Mouse (Mus musculus) layer of hippocampus, postnatal 25 days (tissue): ENCODE data around the gene Slc7a8. TPM values are rescaled to one million over a fixed set of nuclear protein-coding genes. Genes with fewer than 3 reads are reported as not detected.
"Not testable (repeated sequence)": the region's sequence is repeated elsewhere in the genome, so short reads cannot be mapped to it uniquely, and the experiment has no call there.

Experiments used
- DNase-seq, 2 experiments: peaks; one replicate each; pipeline ENCODE4 v3.0.0; 2022; ENCODE audit warnings: mixed read lengths in 2 of 2, low spot score in 1 of 2; ENCODE audit errors: extremely low spot score in 1 of 2
- total RNA-seq, 2 experiments: library from RNA; stranded (reverse); gene quantifications; 2 replicates each; pipeline ENCODE4 v1.2.3; 2021

Slc7a8 gene
- total RNA-seq, 2 experiments from 2014 or later = 54.3 to 61.2 TPM

DNA sequence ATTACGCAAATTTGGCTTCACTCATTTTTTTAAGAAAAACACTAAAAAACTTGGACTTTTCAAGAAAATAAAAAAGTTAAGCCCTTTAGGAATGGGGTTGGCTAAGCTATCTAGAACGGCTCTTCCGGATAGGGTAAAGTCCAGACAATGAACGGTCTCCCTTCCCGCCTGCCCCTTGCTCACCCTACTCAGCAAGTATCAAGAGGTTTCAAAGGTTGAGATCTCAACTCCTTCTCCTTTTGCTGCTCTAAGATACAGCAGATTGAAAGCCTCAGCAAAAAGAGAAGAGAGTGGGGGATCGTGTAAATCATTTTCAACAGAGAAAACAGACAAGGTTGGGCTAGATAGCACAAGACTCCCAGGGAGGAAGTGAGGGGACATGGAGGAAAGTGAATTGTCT, 1.2 kb upstream of the Slc7a8 start:
- DNase-seq = no peak

DNA sequence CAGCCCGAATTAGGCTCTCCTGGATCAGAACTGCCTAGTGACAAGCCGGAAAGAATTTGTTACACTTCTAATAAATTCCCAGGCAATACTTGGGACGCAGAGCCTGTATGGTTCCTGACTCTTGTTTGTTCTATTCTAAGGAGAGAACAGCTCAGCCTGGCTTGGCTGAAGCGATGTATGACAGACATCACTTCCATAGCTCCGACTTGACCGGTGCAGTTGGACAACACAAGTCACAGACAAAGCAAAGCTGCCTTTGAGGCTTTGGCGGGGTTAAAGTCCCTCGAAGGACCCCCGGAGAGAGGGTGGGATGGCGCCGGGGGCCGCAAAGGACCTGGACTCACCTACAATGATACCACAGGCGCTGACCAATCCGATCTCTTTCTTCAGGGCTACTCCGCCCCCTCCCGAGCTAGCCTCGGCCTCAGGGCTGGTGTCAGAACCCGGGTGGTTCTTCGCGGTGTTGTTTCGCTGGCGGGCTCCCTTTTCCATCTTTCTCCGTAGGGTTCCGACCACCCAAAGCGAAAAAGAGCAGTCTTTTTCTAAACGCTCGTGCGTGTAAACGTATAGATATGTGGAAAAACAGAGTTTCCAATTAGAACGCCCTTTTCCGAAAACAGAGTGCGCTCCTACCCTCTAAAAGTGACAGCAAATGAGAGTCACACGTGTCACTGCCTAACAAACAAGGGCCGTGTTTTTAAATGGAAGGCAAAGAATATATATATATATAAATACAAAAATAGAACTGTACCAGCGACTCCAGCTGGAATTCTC, 723 bp downstream of the Slc7a8 start:
- peak; percentile 40 to 54 for DNase-seq

DNA sequence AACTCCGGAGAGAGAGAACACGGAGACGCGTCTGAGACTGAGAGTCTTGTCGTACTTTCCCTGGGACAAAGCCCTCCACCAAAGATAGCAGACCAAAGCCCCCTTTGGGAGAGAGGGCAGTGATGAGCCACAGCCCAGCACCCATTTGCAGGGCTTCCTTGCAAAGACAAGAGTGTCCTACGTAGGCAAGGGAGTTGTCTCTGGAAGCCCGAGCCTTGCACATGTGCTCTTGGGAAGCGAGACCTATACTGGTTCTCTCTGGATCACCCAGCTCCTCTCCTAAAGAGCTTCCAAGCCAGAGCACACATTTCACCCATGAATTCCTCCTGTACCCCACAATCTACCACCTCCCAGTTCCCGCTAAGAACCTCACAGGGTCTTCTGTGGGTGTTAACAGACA, 1.7 kb downstream of the Slc7a8 start:
- no peak for DNase-seq

DNA sequence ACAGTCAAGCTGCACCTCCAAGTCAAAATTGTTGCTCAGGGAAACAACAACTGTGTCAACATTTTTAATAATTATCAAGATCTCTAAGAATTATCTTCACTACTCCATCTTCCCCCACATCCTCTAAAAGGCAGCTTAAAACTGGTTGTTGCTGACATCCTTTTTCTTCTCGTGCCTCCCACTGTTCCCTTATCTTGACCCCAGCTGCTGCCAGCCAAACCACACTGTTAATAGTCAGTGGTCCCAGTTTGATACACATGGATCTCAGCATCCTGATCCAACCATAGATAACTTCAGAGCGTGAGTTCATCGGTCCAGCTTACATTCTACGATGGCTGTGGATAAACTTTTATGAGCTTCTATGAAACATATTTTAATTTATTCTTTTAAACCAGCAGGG, 3.9 kb downstream of the Slc7a8 start:
- DNase-seq = no peak

DNA sequence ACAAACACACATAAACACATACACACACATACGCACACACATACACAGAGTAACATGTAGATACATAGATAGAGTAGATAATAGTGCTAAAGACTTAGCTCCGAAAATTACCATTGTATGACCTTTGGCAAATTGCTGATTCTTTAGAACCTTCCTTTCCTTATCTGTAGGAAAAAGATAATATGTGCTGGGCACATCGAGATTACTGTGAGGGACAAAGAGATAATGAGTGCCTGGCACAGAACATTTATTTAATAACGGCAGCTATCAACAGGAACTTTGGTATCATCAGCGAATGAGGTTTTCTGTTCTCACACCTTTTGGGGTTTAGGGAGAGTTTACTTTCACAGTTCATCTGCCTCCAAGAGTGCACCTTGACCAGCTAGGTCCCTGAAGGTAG, 5.0 kb downstream of the Slc7a8 start:
- DNase-seq = no peak

DNA sequence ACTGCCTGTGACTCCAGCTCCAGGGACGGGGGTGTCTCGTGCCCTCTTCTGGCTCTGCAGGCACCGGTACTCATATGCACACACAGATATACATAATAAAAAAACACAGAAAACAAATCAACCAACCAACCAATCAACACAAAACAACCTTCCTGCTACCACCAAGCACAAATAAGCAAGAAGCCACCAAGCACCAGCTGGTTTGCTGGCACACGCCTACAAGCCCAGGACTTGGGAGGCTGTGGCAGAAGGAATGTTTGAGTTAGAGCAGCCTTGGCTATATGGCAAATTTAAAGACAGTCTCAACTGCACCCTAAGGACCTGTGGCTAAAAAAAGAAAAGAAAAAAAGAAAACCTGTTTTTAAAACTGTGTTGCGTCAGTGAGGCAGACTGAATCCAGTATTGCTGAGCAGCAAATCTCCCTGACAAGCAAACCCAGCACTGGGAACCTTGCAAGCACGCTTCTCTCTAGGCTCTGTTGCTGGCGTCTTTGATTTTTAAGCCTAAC, 6.2 kb downstream of the Slc7a8 start:
- DNase-seq = no peak

DNA sequence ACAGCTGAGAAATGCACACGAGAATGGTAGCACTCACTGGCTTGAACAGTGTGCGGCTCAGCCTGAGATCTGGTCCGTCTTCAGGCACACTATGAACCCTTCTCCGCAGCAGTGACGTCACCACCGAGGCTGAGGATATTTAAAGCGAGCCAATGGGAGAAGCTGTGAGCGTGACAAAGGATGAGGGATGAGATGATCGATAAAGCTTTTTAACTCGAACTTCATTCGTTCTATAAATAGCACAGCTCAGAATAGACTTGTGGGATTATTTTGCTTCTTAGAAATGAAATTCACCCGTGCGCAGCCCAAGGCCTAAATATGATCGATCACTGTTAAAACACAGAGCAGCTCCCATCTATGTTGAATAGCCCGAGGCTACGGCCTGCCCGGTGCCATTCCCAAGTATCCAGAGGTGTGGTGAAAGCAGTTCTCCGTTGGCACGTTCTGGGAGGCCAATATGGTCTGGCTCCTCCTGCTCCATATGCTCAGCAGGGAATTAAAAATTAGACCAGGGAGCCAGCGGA, 9.4 kb downstream of the Slc7a8 start:
- peak; percentile 49 to 51 for DNase-seq

DNA sequence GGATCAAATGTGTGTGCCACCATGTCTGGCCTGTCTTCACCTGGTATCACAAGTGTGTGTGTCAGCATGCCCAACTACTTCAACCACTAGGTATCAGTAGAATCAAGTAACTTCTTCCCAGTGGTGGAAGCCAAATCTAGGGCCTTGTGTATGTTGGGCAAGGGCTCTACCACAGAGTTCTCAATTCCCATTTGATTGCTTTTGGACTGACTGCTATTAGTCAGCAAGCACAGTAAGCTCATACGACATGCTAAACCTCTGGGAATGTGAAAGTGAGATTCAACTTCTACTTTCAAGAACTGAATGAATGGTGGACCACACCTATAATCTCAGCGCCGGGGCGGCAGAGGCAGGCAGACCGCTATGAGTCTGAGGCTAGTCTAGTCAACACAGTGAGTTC, 11.4 kb downstream of the Slc7a8 start:
- DNase-seq = no peak

DNA sequence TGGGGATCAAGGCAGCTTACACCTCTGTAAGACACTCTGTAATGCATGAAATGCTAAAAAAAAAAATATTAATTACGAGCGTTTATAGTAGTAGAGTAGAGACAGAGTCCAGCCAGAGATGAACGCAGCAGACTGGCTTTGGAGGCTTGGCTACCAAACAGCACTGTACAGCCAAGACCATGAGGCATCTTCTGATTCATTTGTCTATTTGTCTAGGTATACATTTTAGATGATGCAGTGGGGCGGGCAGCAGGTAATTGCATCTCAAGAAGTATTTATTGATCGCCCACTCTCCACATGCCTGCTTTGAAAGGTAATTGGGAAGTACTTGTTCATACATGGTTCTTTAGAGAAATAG, 12.7 kb downstream of the Slc7a8 start:
- no peak for DNase-seq

DNA sequence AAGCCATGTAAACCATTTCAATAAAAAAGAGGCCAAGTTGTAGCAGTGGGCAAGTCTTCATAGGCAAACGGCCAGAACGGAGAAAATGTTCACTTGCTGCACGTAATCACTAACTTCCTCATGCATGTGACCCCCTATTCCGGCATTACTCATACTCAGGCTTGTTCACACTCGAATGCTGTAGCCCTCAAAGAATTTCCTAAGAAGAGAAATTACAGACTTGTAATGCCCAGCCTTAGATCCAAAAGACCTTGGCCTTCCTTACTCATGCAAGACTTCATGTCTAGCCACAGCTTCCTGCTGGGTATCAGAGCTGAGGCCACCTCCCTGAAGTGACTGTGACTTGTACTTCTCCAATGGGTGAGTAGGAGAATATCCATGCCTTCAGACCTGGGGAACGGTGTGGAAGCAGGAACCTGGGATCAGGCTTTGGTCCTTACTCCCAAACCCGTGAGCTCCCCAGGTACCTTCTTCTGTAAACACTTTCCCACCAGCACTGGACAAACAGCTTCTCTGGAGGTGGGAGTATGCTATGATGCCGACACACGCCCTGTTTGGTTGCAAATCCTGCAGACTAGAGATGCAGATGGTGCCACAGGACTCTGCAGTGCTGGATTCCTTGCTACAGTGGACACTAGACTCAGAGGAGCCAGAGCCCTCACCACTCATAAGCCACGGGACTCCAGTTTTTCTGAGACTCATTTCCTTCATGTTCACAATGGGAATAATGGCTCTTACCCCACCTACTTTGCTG, 13.3 kb downstream of the Slc7a8 start:
- DNase-seq = no peak

DNA sequence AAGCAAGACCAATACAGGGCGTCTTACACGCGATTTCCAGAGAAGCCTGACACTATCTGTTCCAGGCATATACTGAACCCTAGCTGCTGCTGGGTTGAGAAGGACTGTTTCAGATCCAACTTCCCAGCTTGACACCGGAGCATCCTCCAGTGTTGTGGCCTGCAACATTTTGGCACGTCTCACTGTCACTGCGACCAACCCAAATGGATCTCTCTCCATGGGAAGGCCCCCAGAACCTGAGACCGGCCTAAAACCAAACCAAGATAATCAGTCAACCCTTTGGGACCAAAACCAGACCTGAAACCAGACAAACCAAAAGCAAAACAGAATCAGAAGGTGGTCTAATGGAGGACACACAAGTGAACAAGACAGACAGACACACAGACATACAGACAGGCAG, 14.8 kb downstream of the Slc7a8 start:
- not testable (repeated sequence) for DNase-seq

DNA sequence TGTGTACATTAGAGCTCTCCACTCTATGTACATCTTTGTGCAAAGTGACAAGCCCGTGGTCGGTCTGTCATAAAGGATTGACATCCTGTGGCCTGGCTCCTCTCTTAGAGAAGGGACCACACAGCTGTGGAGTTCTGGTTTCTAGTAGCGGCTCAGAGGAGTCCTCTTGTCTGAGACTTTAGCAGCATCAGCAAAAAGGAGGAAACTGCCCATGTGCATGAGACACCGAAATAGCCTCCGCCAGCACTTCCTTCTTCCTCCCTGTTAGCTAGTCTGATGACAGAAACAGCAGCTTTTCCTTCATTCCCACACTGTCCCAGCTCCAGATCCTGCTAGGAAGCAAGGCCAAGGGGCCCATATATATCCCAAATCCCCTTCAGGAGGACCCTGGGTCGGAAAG, 25.4 kb downstream of the Slc7a8 start:
- no peak for DNase-seq

DNA sequence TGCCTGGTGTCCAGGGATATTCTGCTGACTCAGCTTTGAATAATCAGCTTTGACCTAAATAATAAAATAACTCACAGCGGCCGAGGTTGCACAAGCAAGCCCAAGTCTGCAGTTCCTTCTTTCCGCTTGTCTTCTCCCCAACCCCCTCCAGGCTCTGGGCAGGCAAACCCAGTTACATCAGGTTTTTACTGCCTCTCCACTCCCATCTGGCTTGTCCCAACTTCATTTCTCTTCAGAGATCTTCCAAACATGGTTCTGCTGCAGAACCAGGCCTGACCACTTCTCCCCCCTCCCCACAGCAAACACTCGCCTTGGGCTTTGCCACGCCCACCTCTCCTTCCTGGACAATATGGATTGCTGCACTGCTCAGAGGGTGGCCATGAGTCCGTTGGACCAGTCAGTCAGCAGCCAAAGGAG, 27.1 kb downstream of the Slc7a8 start:
- no peak for DNase-seq

DNA sequence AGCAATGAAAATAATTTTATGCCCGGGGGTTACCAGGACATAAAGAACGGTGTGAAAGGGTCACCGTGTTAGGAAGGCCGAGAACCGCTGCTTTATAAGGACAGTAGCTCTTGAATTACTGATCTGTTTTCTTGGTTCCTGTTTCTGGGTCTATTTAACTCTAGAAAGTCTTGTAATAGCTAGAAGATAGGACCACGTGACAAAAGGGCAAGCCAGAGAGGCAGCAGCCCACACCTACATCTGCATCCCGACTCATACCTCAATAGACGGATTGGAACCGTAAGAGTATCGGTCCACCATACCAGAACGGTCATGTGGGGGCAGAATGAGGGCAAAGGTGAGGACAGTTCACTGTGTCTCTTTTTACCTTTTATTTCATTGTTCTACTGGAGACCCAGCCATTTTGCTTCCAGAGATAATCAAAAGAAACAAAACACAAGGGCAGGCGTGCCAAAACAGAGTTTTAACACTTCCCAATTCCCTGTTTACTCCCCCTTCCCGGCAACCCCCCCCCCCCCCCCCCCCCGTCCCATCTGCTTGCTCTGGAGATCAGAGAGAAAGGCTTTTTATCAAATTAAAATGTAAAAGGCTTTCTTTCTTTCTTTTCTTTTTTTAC, 27.7 kb downstream of the Slc7a8 start:
- DNase-seq = no peak

DNA sequence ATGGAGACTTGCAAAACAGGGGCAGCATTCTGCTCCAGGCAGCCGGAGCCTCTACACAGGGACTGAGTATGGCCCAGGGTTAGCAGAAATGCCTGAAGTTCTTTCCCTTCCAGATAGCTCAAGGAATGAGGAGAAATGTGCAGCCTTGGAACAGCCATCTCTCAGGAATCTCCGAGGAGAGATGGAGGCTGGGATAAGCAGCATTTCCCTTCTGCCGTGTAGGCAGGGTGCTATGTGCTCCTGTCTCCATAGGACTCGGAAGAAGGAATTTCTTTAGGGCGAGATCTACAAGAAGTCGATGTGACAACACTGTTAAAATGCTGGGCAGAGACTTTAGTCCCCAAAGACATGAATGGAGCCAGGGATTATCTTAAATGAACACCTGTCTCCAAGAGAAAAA, 28.8 kb downstream of the Slc7a8 start:
- DNase-seq = no peak

DNA sequence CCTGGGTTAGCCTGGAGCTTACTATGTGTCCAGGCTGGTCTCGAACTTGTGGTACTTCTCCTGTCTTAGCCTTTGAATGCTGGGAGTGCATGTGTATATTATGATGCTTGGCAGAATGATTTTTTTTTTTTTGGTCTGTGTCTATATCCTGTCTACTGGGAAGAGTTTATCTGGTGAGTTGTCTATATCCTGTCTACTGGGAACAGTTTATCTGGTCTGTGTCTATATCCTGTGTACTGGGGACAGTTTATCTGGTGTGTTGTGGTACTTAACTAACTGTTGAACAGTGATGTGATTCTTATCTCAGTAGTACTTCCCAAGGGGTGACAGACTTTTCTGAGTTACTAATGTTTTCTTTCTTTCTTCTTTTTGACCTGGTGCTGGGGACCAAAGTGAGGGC, 30.0 kb downstream of the Slc7a8 start:
- no peak for DNase-seq

DNA sequence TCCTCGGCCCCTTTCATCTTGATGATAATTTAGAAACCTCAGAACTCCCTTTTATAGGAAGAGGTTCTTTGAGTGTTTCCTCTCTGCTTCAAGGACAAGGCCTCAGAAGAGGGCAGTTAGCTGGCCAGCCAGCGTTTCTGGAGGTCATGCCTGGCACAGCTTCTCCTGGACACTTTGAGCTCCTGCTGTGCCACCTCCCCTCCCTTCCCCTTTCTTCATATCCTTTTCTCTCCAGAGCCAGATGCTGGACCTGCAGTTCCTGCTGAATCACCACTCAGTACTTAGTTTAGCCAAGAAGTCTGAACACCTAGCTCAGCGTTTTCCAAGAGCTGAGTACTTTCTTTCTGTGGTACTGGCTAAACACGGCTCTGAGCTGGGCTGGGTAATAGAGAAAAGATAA, 32.5 kb downstream of the Slc7a8 start:
- no peak for DNase-seq

DNA sequence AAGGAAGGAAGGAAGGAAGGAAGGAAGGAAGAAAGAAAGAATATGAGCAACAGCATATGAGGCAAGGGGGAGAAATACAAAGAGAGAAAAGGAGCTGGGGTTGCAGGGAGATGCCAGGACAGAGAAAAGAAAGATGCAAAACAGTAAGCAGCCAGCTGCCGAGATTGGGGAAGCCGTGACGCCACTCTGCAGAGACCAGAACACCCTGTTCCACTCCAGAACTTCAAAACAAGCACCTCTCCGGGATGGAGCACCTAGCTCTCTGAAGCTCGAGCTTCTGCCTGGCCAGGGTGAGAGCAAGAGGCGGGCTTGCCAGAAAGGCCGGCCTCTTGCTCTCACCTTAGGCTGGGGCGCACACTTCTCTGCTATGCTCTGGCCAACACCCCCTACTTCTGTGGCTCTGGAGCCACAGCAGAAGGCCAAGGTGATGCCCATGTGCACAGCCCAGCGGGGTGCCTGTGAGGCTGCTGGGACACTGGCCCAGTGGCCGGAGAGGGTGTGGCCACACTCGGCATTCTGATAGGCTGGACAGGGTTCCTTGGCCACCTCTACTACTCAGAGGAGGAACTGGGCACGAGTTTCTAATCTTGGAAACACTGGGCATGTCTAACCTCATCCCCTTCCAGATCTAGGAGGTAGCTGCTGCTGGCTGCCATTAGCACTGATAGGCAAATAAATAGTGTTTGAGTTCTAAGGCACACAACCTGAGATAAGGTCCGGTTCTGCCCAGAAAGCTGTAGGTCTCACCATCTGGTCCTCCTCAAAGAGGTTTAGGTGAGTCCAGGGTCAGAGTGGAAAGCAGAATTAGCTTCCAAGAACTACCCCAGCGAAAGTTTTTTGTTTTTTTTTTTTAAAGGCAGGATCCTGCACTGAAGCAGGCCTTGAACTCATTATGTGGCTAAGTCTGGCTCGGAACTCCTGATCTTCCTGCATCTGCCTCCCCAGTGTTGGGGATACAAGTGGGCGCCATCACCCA, 33.5 kb downstream of the Slc7a8 start:
- no peak for DNase-seq

DNA sequence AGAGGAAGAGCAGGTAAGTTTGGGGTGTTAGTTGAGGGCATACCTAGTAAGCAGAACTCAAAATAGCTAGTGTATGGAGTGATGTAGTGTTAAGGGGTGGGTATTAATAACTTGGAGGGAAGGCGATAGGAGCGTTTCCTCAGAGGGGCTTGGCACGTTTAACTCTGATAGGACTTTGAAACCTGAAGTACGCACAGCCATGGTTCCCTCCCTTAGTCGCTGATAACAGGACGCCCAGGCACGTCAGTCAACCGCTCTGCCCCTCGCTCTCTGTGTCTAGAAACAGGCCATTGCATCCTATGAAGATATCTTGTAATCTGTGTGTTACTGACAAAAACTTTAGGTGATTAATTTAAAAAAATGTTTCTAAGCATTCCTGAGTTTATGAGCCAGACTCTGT, 35.7 kb downstream of the Slc7a8 start:
- no peak for DNase-seq

DNA sequence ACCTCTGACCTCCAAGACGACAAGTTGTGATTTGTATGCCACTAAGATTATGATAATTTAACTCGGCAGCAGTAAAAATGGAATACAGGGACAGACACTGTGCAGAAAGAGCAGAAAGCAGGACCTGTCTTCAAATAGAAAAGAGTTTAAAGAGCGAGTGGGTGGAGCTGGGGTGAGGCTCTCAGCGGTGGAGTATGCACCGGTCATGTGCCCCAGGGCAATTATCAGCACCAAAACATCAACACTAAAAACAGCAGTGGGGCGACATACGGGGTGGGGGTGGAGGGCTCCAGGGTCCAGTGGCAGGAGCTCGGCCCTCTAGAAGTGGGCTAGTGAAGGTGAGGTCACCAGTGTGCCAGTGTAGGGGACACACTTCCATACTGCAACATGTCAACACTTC, 37.3 kb downstream of the Slc7a8 start:
- DNase-seq = no peak
